Mouse (Mus musculus): Measurements from ENCODE around the gene Klhl22.

Gene Klhl22

DNA sequence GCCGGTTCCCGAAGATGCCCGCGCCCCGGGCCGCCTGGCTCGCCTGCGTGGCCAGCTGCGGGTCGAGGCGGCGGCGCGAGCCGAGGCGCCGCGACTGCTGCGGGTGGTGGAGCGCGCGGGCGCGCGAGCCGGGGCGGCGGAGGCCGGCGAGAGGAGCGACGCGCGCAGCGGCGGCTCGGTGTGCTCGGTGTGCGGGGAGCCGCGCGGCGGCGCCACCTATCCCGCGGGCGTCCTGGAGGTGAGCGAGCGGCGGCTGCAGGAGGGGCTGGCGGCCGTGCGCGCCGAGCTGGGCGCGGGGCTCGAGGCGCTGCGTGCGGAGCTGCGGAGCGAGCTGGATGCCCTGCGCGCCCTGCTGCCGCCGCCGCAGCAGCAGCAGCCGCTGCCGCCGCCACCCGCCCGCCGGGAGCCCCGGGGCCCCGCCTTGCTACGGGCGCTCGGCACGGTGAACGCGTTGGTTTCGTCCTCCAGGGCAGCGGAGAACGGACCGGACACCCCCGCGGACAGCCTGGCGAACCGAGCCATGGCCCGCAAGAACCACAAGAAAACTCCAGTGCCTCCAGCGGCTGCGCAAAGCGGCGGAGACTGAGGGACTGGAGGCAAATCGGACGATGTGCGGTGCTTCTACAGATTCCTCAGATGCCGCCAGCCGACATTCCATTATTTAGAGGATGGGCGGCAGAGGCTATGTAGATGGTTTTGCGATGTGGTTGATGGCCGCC lies 74.4 kb downstream of the Klhl22 start:
- no peak for DNase-seq (ENCODE audit: low read depth)

DNA sequence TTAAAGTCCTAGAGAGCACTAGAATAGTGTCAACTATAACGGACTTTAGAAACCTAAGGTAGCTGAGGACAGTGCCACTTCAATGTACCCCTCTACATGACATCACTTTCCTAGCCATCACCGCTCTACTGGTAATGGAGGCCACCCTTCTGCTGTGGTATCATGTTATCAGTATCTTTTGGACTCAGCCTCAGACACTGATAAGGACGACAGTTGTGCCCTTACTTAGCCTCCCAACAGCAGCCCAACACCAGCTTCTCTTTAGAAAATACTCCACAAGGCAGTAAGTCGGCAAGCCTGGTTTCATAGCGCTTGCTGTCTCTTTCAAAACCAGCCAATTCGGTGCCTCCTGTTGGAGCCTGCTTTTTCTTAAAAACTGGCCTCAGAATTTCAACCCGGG lies 75.1 kb downstream of the Klhl22 start:
- DNase-seq (ENCODE audit: low read depth) = no peak

DNA sequence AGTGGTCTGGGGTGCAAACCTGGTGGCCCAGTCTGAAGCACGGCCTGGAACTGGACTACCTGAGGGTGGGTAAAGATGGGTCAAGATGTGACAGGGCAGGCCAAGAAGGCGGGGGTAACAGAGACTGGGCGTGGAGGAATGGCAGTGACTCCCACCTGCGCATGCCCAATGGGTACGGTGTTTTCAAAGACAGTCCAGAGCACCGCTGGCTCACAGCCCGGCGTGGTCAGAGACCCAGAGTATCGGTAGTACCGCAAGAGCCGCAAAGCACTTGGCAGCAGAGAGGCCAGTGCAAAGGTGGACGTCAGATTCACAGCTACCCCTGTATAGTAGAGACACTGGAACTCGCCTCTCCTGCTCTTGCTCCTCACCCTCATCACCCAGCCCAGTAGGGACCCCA lies 76.1 kb downstream of the Klhl22 start:
- DNase-seq (ENCODE audit: low read depth) = no peak

DNA sequence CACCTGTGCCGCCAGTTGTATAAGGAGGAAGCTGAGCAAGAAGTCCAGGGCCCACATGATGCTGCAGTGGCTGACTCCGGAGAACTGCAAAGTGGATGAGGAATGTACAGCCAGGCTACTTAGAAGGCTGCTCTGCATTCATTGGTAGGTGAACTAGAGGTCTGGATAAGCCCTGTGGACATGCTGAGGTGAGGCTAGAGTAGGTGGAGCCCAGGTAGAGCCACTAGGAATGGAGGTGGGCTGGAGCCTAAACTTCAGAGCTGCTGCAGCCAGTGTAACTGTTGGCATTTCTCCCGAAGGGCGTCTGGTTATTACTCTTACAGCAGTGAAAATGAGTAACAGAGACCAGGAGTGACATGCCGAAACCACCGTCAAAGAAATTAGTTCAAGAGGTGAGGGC lies 78.6 kb downstream of the Klhl22 start, which contains the start of gene Car15:
Gene Car15 (minus strand): TSS at position 314 of the 400 bp plus-strand sequence.
- no peak for DNase-seq (ENCODE audit: low read depth)

DNA sequence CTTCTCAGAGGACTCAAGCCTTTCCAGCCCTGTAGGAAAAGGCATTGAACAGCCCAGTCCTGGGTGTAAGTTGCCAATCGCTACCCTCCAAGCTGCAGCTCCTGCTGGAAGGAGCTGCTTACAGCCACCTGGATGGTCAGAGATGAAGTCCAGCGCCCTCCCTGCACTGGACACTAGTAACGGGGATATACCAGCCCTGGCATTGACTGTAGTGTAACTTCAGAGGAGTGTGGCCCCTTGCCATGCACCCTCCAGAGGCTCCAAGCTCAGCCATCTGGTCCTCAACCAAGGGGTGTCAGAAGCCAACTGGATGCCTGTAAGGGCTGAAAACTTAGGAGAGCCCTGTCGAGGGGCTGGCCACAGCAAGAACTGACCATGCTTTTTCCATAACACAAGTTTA lies 80.6 kb downstream of the Klhl22 start:
- no peak for DNase-seq (ENCODE audit: low read depth)

DNA sequence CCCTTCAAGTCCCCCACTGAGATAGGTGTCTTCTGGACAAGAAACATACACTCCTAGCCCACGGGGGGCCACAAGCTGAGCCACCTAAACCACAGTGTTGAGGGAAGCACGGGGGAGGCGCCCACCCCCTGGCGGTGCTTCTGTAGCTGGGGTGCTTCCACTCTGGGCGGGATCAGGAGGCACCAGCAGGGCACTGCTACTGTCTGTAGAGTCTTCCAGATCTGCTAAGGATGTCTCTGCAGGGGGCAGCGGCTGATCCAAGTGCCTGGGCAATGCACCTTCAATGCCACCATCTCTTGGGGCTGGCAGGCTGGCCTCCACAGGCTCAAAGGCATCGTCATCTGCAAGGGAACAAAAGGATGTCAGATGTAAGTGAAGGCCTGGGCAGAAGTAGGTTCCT lies 83.0 kb downstream of the Klhl22 start:
- DNase-seq (ENCODE audit: low read depth) = no peak

All from c-Kit-positive CD71-negative TER-119-negative erythroid progenitor cells, embryonic 14.5 days (primary cell).